Mouse (Mus musculus) liver, embryonic 14.5 days (tissue): Measurements from ENCODE around the gene Ccdc148. TPM values are rescaled to one million over a fixed set of nuclear protein-coding genes. Genes with fewer than 3 reads are reported as not detected.

Source experiments
- ATAC-seq: fragments of 200-750 bp; cut with Nextera tagmentation; 2 replicates; pipeline ENCODE4 v1.8.0; 2017; ENCODE audit warnings: moderate number of reproducible peaks, mild to moderate bottlenecking, moderate library complexity; ENCODE audit not compliant: insufficient read depth
- DNase-seq, 3 experiments: peaks; one replicate each; pipeline ENCODE4 v3.0.0-alpha.2; 2012 to 2013; ENCODE audit warnings: low read depth in 3 of 3, low spot score in 3 of 3
- H3K27ac ChIP-seq: fragments of 300-500 bp; sonication (generic); 2 replicates; pipeline ENCODE4 v1.5.1; 2014; ENCODE audit warnings: moderate library complexity, mild to moderate bottlenecking, control low read depth, inconsistent platforms
- H3K27me3 ChIP-seq: fragments of 300-500 bp; sonication (generic); 2 replicates; pipeline ENCODE4 v1.6.1; 2014; ENCODE audit warnings: mild to moderate bottlenecking, low read length, moderate library complexity; ENCODE audit not compliant: control insufficient read depth, insufficient read depth
- H3K36me3 ChIP-seq: fragments of 300-500 bp; sonication (generic); replicated peaks from 2 replicates; pipeline ENCODE4 v1.6.1; 2014; ENCODE audit warnings: low read depth; ENCODE audit not compliant: control insufficient read depth, insufficient read depth
- H3K4me1 ChIP-seq, 2 experiments: fragments of 200-500 bp in 1 of 2; fragments of 300-500 bp in 1 of 2; sonication (generic) in 1 of 2; replicated peaks; 2 replicates each; pipeline ENCODE4 v1.6.1; 2012 to 2014; ENCODE audit warnings: antibody characterized with exemption in 1 of 2, inconsistent platforms in 1 of 2, low read length in 1 of 2; ENCODE audit not compliant: control insufficient read depth in 2 of 2, insufficient read depth in 2 of 2
- H3K4me2 ChIP-seq: fragments of 300-500 bp; sonication (generic); 2 replicates; pipeline ENCODE4 v1.6.1; 2014; ENCODE audit warnings: low read depth, mild to moderate bottlenecking, control low read depth, moderate library complexity
- H3K4me3 ChIP-seq, 2 experiments: fragments of 200-500 bp in 1 of 2; fragments of 300-500 bp in 1 of 2; sonication (generic) in 1 of 2; 2 replicates each; pipeline ENCODE4 v1.5.1; 2012 to 2014; ENCODE audit warnings: low read depth in 2 of 2, low read length in 2 of 2, mild to moderate bottlenecking in 2 of 2, control low read depth in 1 of 2, inconsistent platforms in 1 of 2, moderate library complexity in 1 of 2; ENCODE audit not compliant: insufficient read depth in 1 of 2
- H3K9ac ChIP-seq: fragments of 300-500 bp; sonication (generic); replicated peaks from 2 replicates; pipeline ENCODE4 v1.6.1; 2014; ENCODE audit warnings: mild to moderate bottlenecking, control low read depth, moderate library complexity
- H3K9me3 ChIP-seq: fragments of 300-500 bp; sonication (generic); 2 replicates; pipeline ENCODE4 v1.6.1; 2016; ENCODE audit warnings: low read length, mixed read lengths; ENCODE audit not compliant: control insufficient read depth
- CTCF ChIP-seq: IDR thresholded peaks from 2 replicates; pipeline ENCODE4 v1.5.1; 2016; ENCODE audit warnings: antibody characterized with exemption, low read depth, control low read depth
- EP300 ChIP-seq: IDR thresholded peaks from 2 replicates; pipeline ENCODE4 v1.6.1; 2016; ENCODE audit warnings: antibody characterized with exemption, low read depth
- WGBS: fragments of 180-500 bp; shearing (Covaris S2); extraction: QIAGEN DNeasy Blood & Tissue Kit; methylation state at CpG from one replicate; pipeline ENCODE4 v1.1.7; 2014; ENCODE audit not compliant: insufficient replicate concordance; 5-methylcytosine and 5-hydroxymethylcytosine counted together
- polyA plus RNA-seq, 2 experiments: library from polyadenylated mRNA; depleted of rRNA in 1 of 2; stranded (reverse) in 1 of 2; unstranded in 1 of 2; fragments of >200 nt; fragmentation: Nextera tagmentation in 1 of 2; extraction: Ambion mirVana in 1 of 2; gene quantifications; 2 replicates each; pipeline versions ENCODE4 v1.2.1 to v1.2.3; 2012 to 2014

Ccdc148 gene
- polyA plus RNA-seq, 2 experiments, result 0.20 to 0.26 TPM

DNA sequence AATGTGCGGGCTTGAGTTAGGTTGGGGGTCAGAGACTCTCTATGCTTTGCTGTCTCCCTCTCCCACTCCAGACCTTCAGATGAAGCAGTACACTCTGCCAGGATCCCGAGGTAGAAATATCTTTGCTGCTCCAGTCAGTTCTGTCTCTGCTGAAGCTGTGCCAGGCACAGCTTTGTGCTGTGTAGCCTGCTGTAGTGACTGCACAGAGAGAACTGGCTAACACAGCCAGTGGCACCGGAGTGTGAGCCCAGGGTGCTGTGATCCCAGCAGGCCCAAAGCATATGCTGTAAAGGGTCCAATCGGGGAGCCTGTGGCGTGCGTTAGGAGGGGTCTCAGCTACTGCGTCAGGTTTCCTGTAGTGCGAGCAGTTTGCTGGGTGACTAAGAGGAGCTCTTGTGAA is 27.8 kb upstream of the Ccdc148 start:
- Histone ChIP-seq H3K4me3 (no peak overlapping the region), H3K4me1 (no peaks in the 10 kb centered on the region; a peak in 1 of 4 replicates), H3K9me3 (no peaks in the 10 kb centered on the region), H3K27ac (no peak overlapping the region), H3K36me3 (no peaks in the 10 kb centered on the region), H3K27me3 (no peaks in the 10 kb centered on the region), H3K9ac (no peak overlapping the region), H3K4me2 (no peak overlapping the region)
- ATAC-seq (no peak), DNase-seq (no peak)
- WGBS, result 74% methylated on average over 8 of the region's 8 CpGs
- TF ChIP-seq EP300 (no peak), CTCF (no peak)

DNA sequence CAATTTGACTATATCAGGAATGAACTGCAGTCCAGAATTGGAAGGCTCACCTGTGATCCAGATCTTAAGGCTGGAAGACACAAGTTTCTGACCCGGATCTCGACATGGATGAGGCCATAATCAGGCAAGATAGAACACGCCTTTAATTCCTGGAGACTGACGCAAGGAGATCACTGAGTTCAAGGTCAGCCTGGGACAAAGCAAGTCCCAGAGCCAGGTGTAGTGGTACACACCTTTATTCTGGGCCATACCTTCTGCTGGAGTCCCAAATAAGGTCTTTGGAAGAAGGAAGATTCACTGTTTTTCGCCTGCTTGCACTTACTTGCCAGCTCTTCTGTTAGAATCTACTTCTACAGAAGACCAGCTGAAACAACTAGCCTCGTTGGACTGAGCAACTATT is 26.5 kb upstream of the Ccdc148 start:
- Histone ChIP-seq H3K4me1 (no peaks in the 10 kb centered on the region; a peak in 1 of 4 replicates), H3K27me3 (no peaks in the 10 kb centered on the region), H3K9me3 (no peaks in the 10 kb centered on the region), H3K9ac (no peak overlapping the region), H3K27ac (no peak overlapping the region), H3K4me3 (no peak overlapping the region), H3K36me3 (no peaks in the 10 kb centered on the region), H3K4me2 (no peak overlapping the region)
- 77% methylated on average over 6 of the region's 6 CpGs for WGBS
- DNase-seq (no peak), ATAC-seq (no peak)
- TF ChIP-seq CTCF (no peak), EP300 (no peak)

DNA sequence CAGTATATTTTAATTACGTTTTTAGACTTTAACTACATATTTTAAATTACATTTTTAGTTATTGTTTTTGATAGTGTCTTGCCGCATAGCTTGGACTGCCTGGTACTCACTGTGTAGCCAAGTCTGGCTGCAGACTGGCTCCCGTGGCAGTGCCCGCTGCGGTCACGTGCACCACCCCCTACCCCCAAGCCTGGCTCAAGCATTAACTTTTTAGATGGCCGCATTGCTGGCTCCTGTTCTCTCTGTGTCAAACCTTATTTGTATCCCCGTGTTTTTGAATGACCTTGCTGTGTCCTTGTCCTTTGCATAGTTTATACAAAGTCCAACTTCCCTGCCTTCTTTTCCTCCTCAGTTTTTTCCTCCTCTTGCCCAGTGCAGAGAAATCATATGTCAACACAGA is 25.6 kb upstream of the Ccdc148 start:
- TF ChIP-seq CTCF (no peak), EP300 (no peak)
- WGBS, result 77% methylated on average over 8 of the region's 8 CpGs
- Histone ChIP-seq H3K36me3 (no peaks in the 10 kb centered on the region), H3K27me3 (no peaks in the 10 kb centered on the region), H3K4me3 (no peak overlapping the region), H3K9ac (no peak overlapping the region), H3K4me1 (no peaks in the 10 kb centered on the region; a peak in 1 of 4 replicates), H3K9me3 (no peaks in the 10 kb centered on the region), H3K4me2 (no peak overlapping the region), H3K27ac (no peak overlapping the region)
- no peak for DNase-seq
- ATAC-seq, result no peak

DNA sequence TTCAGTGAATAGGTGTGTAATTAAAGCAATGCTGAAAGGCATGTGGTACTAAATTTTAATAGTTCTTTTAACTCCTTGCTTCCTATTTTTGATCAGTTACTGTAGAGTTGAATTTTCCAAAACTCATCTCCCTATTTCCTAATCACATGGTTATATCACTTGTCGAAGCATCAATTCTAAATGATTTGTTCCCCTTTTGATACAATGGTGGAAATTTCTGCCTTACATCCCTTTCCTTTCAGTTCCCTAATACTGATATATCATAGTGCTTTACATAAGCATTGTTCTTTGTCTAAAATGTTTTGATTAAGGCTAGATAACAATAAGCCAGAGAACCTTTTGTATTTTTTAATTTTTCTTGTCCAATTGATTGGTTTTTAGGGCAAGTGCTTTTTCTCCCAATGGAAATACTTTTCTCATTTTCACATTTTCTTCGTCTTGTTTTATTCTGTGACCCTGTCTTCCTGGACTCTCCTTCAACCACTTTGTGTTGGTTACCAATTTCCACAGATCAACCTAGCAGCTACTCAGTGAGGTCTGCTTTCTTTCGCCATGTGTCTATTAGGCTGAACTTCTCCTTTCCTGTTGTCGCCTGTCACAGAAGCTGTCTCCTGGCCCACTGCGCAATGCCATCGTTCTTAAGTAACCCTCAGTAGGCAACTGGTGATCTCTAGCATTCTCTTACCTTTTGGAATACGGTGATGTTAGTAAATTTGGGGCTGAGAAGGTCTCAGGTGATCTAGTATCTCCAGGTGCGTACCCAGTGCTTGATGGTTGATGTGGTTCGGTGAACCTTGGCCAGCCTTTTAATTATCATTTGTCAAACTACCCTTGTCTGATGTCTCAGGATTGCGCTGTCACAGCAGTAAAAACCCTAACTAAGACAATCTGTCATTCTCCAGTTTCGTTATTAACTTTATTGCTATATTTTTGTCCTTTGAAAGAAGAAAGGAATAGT is 23.9 kb upstream of the Ccdc148 start:
- Histone ChIP-seq H3K4me2 (no peak overlapping the region), H3K27me3 (no peaks in the 10 kb centered on the region), H3K27ac (no peak overlapping the region), H3K9ac (no peak overlapping the region), H3K9me3 (no peaks in the 10 kb centered on the region), H3K36me3 (no peaks in the 10 kb centered on the region), H3K4me3 (no peak overlapping the region), H3K4me1 (peaks cover 0 to 2% of the 10 kb centered on the region in 2 experiments; a peak in 2 of 4 replicates)
- WGBS, result 64% methylated on average over 11 of the region's 11 CpGs
- TF ChIP-seq CTCF (no peak), EP300 (no peak)
- DNase-seq (no peak), ATAC-seq (no peak)

GRCm38 (mm10) chr2:59183541-59183940 is 23.1 kb upstream of the Ccdc148 start:
- Histone ChIP-seq H3K9ac (no peak overlapping the region), H3K4me3 (no peak overlapping the region), H3K4me1 (peaks cover 0 to 3% of the 10 kb centered on the region in 2 experiments; a peak in 2 of 4 replicates), H3K36me3 (no peaks in the 10 kb centered on the region), H3K27ac (no peak overlapping the region), H3K27me3 (no peaks in the 10 kb centered on the region), H3K4me2 (no peak overlapping the region), H3K9me3 (no peaks in the 10 kb centered on the region)
- WGBS, result 58% methylated on average over 4 of the region's 4 CpGs
- TF ChIP-seq EP300 (no peak), CTCF (no peak)
- ATAC-seq, result no peak
- DNase-seq, result no peak
